ENCODE assay signal across 12 mouse cellular contexts in the genomic region with DNA sequence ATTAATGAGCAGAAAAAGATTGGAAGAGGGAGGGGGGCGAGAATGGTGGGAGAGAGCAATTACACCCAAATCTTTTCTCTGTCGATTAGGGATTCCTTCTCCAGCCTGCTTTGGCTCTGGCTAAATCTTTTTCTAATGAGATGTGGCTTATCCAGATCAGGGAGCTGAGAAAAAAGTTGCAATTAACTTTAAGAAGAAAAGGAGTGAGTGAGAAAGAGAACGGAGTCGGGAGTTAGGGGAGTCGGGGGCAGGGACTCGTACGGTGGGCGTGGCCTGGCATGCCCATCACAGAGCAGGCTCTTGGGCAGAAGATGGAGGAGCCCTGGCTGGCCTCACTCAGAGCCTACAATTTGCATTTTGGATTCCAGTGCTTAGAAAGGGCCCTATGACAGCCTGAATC. TPM values are rescaled to one million over a fixed set of nuclear protein-coding genes. Genes with fewer than 3 reads are reported as not detected.
A peak's percentile ranks its signal among the peaks of the same experiment; 100 is the strongest.
DNase-seq lines count a peak whose midpoint lies in the region; ATAC-seq lines count a peak whose summit lies in the region.
"Had no signal": no experiment of that assay in that cellular context is flagged by ENCODE, and none has a peak within 500 bp of the region (broad histone marks: within the 10 kb centered on the region; RNA-seq: fewer than 3 reads in every experiment).

No protein-coding gene starts in this region.

- H3K9me3 ChIP-seq in heart, embryonic 14.5 days (ENCODE audit: control insufficient read depth, low read length) = no peaks in the 10 kb centered on the region
- no peaks in the 10 kb centered on the region for H3K9me3 ChIP-seq in hindbrain, embryonic 12.5 days (replicated peaks)
- no peaks in the 10 kb centered on the region for H3K9me3 ChIP-seq in midbrain, embryonic 14.5 days (ENCODE audit: control insufficient read depth, low read length)
- H3K9me3 ChIP-seq: limb, embryonic 15.5 days had no signal

- H3K27ac ChIP-seq in heart, embryonic 14.5 days (replicated peaks in 1 of 2; ENCODE audit: control insufficient read depth in 1 of 2, insufficient read depth in 1 of 2, low read depth in 2 of 2, low read length in 2 of 2) = no peak overlapping the region
- H3K27ac ChIP-seq in hindbrain, embryonic 12.5 days = no peak overlapping the region
- H3K27ac ChIP-seq in midbrain, embryonic 14.5 days (replicated peaks; ENCODE audit: low read depth, low read length) = no peak overlapping the region
- H3K27ac ChIP-seq: heart, adult 2 months; limb, embryonic 15.5 days had no signal

- peaks cover 44% of the 10 kb centered on the region for H3K27me3 ChIP-seq in heart, embryonic 14.5 days (ENCODE audit: control insufficient read depth, insufficient read depth, low read length)
- H3K27me3 ChIP-seq in hindbrain, embryonic 12.5 days = 0 out of 2 replicates have a peak, but pooled peaks cover 2% of the 10 kb centered on the region
- no peaks in the 10 kb centered on the region for H3K27me3 ChIP-seq in midbrain, embryonic 14.5 days (ENCODE audit: control insufficient read depth, insufficient read depth, low read length)

- peak overlapping the region; percentile 47 for H3K4me2 ChIP-seq in heart, embryonic 14.5 days (ENCODE audit: low read length)
- peak overlapping the region; percentile 37 for H3K4me2 ChIP-seq in hindbrain, embryonic 12.5 days (replicated peaks)
- peak overlapping the region; percentile 35 for H3K4me2 ChIP-seq in midbrain, embryonic 14.5 days (ENCODE audit: low read length)
- H3K4me2 ChIP-seq: limb, embryonic 15.5 days had no signal

- no peak for DNase-seq in heart, adult 8-10 months (ENCODE audit: low spot score)
- peak; percentile 62 for DNase-seq in embryo, embryonic 11 days
- peak; percentile 50 for DNase-seq in midbrain, embryonic 14.5 days
- no peak for DNase-seq in left cerebral cortex, adult 9 months (ENCODE audit: low spot score in 2 of 2)
- DNase-seq in lung, adult 18-20 months = no peak
- DNase-seq in adrenal gland, postnatal 10 days = no peak
- DNase-seq: heart, adult 2 months had no signal

- peaks cover 2 to 3% of the 10 kb centered on the region in 2 experiments; a peak in 1 of 4 replicates for H3K4me1 ChIP-seq in heart, embryonic 14.5 days (ENCODE audit: control insufficient read depth in 2 of 2, insufficient read depth in 2 of 2, low read length in 2 of 2)
- no peaks in the 10 kb centered on the region; the same call in 1 of the 2 replicates for H3K4me1 ChIP-seq in hindbrain, embryonic 12.5 days
- H3K4me1 ChIP-seq in midbrain, embryonic 14.5 days (ENCODE audit: control insufficient read depth, insufficient read depth, low read length) = no peaks in the 10 kb centered on the region

- H3K9ac ChIP-seq in heart, embryonic 14.5 days (ENCODE audit: low read length) = no peak overlapping the region
- H3K9ac ChIP-seq in hindbrain, embryonic 12.5 days = no peak overlapping the region
- no peak overlapping the region for H3K9ac ChIP-seq in midbrain, embryonic 14.5 days (replicated peaks; ENCODE audit: low read length)
- H3K9ac ChIP-seq: limb, embryonic 15.5 days had no signal

- H3K4me3 ChIP-seq in heart, embryonic 14.5 days (ENCODE audit: control insufficient read depth in 1 of 2, insufficient read depth in 1 of 2, low read depth in 1 of 2, low read length in 2 of 2) = no peak overlapping the region
- peak overlapping the region; percentile 19; the same call in 1 of the 2 replicates for H3K4me3 ChIP-seq in hindbrain, embryonic 12.5 days
- no peak overlapping the region for H3K4me3 ChIP-seq in midbrain, embryonic 14.5 days (replicated peaks; ENCODE audit: low read depth, low read length)
- H3K4me3 ChIP-seq: heart, adult 2 months; limb, embryonic 15.5 days had no signal

- 11% methylated on average over 8 of the region's 8 CpGs for WGBS in heart, embryonic 14.5 days
- WGBS in hindbrain, embryonic 12.5 days = 9% methylated on average over 8 of the region's 8 CpGs
- 3% methylated on average over 8 of the region's 8 CpGs for WGBS in midbrain, embryonic 14.5 days

- no peak for ATAC-seq in heart, embryonic 14.5 days (ENCODE audit: insufficient number of reproducible peaks, insufficient read depth, low FRiP score, low read depth)
- ATAC-seq in hindbrain, embryonic 12.5 days (ENCODE audit: low FRiP score) = no peak; the same call in 1 of the 2 replicates
- ATAC-seq in midbrain, embryonic 14.5 days (ENCODE audit: low FRiP score, low TSS enrichment) = no peak

- H3K36me3 ChIP-seq in heart, embryonic 14.5 days (ENCODE audit: control insufficient read depth, insufficient read depth, low read length) = no peaks in the 10 kb centered on the region
- H3K36me3 ChIP-seq in hindbrain, embryonic 12.5 days = no peaks in the 10 kb centered on the region
- H3K36me3 ChIP-seq in midbrain, embryonic 14.5 days (ENCODE audit: control insufficient read depth, insufficient read depth, low read length) = no peaks in the 10 kb centered on the region
- H3K36me3 ChIP-seq: limb, embryonic 15.5 days had no signal

RNA-seq across cellular contexts. Expression of gene Emx2, which starts 35.8 kb away (rescaled TPM):
- polyA plus RNA-seq in heart, embryonic 14.5 days (2014; fragmentation: Nextera tagmentation; extraction: Ambion mirVana) = not detected in 2 replicates
- not detected for total RNA-seq in heart, adult 8-10 months (2022)
- polyA plus RNA-seq in hindbrain, embryonic 12.5 days (2016; fragmentation: Nextera tagmentation; extraction: Ambion mirVana) = 2.8 and 4.8 TPM in 2 replicates
- polyA plus RNA-seq in midbrain, embryonic 14.5 days (2014; fragmentation: Nextera tagmentation; extraction: Ambion mirVana) = 18.5 and 19.1 TPM in 2 replicates
- under 1 TPM in 1 of 2 experiments, not detected in 1; 0.27 TPM for total RNA-seq in adrenal gland, postnatal 10 days (2021)
- total RNA-seq: heart, adult 2 months had no signal
- polyA plus RNA-seq: C2C12; heart, adult 2 months; large intestine, adult 2 months had no signal

Comparison
In these comparisons a context has a peak if more than half of its experiments do, and no peak if none do; other contexts are left out.
1. DNase-seq: peak in embryo, embryonic 11 days (single experiment) and midbrain, embryonic 14.5 days (single experiment); none in heart, adult 8-10 months (single experiment), left cerebral cortex, adult 9 months (0 of 2), lung, adult 18-20 months (0 of 2) and adrenal gland, postnatal 10 days (single experiment).
2. Peak in every context shown above with its lines, with median percentiles within 50 percentile points of each other: H3K4me2 ChIP-seq.